Mouse (Mus musculus): Measurements from ENCODE around the gene Epha2. TPM values are rescaled to one million over a fixed set of nuclear protein-coding genes. Genes with fewer than 3 reads are reported as not detected.

The Epha2 gene
- polyA plus RNA-seq, 1 experiment: 129 TPM

DNA sequence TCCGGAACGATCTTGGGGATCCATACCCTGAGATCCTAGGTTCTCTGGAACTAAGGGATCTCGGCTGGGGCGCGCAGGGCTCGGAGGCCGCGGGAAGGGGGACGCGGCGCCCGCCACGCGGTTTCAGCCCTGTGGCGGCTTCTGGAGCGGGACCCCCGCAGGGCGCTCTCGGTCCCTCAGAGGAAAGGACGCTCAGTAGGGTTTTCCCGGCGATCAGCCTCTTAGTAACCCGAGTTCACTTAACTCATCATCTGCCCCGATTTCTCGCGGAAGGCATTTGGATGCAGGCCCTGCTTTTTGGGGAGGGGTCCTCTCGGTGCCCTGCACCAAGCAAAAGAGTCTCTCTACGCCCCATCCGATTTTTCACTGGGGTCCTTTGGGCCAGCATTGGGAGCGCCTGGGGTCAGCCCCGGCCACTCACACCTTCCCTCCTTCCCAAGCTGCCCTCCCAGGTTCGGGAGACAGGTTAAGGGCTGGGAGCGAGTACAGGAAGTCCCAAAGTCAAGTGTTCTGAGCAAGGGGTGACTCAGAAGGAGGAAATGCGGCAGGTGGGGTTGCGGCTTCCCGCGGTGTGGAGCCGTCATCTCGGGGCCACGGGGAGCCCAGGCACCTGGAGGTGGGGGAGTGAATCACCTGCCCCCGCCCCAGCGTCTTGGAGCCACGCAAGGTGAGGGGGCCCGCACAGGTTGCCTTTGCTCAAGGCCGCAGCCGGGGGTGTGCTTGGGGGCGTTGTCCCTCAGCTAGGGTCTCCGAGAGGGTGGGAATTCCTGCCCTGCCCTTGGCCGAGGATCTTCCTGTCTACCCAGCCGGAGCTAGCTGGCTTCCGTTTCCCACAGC is 769 bp downstream of the Epha2 start:
- no peak for TF ChIP-seq MAX (IDR thresholded peaks at IDR 0.05)
- peak; percentile 44 for TF ChIP-seq MYOD1 (IDR thresholded peaks at IDR 0.05; ENCODE audit: control insufficient read depth, insufficient read length, low read depth)
- H3K79me2 ChIP-seq (ENCODE audit: control insufficient read depth, insufficient read depth): peaks cover 75% of the 10 kb centered on the region
- no peaks in the 10 kb centered on the region for H3K27me3 ChIP-seq (ENCODE audit: control insufficient read depth, insufficient read depth, insufficient read length)
- peak overlapping the region; percentile 94 for H3K4me3 ChIP-seq (ENCODE audit: insufficient read depth, poor library complexity, severe bottlenecking)
- peaks cover 41% of the 10 kb centered on the region for H3K36me3 ChIP-seq (ENCODE audit: control insufficient read depth, insufficient read depth)
- peaks cover 56% of the 10 kb centered on the region for H3K79me3 ChIP-seq (ENCODE audit: low read depth)
- peak overlapping the region; percentile 100 for H3ac ChIP-seq (ENCODE audit: control insufficient read depth, insufficient read length, low read depth)

DNA sequence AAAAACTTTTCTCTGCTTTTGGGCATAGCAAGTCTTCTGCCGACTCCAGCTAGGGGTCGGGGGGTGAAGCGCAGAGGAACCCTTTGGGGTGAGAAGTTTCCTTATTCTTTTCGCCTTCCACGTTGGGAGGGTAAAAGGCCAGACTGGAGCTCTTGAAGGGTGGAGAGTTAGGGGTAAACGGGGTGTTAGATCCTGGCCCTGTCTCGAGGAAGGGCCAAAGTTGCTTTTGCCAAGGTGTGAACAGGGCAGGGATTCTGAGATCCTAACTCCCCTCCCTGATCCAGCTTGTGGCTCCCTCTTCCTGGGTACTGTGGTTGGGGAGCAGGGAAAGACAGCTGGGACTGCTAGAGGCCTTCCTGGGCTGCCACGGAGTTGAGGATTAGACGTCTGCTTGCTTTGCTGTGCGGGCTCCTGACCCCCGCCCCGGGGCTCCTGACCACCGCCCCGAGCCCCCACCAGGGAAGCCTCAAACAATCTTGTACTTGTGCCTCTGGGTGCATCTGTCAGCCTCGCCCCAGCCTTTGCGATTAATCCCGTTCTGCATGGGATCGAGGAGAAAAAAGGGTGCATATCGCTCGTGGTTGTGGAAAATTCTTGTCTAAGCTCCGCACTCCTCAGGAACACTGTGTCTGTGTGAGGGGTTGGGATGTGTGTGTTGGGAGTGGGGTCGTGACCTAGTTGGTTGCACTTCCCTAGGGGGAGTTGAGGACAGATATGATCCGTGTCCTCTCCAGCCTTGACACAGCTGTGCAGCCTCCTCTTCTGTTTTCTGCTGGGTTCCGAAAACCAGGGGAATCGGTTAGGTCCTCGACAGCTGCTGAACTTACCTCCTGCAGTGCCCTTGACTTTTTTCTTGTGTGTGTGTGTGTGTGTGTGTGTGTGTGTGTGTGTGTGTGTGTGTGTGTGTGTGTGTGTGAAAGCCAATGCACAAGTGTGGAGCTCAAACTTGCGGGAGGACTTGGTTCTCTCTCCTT is 1.7 kb downstream of the Epha2 start:
- Histone ChIP-seq H3K79me3 (ENCODE audit: low read depth) (peaks cover 64% of the 10 kb centered on the region), H3ac (ENCODE audit: control insufficient read depth, insufficient read length, low read depth) (peak overlapping the region; percentile 100), H3K4me3 (ENCODE audit: insufficient read depth, poor library complexity, severe bottlenecking) (peak overlapping the region; percentile 94), H3K27me3 (ENCODE audit: control insufficient read depth, insufficient read depth, insufficient read length) (no peaks in the 10 kb centered on the region), H3K36me3 (ENCODE audit: control insufficient read depth, insufficient read depth) (peaks cover 50% of the 10 kb centered on the region), H3K79me2 (ENCODE audit: control insufficient read depth, insufficient read depth) (peaks cover 84% of the 10 kb centered on the region)
- TF ChIP-seq MAX (IDR thresholded peaks at IDR 0.05) (no peak), CEBPB (IDR thresholded peaks at IDR 0.05; ENCODE audit: low read depth) (no peak), FOSL1 (IDR thresholded peaks at IDR 0.05; ENCODE audit: insufficient read depth, low read length, poor library complexity, severe bottlenecking) (no peak), MYOG (IDR thresholded peaks at IDR 0.05; ENCODE audit: control insufficient read depth, extremely low read depth, insufficient read length) (no peak), CTCF (IDR thresholded peaks at IDR 0.05; ENCODE audit: control insufficient read depth, insufficient read depth, insufficient read length) (no peak)

DNA sequence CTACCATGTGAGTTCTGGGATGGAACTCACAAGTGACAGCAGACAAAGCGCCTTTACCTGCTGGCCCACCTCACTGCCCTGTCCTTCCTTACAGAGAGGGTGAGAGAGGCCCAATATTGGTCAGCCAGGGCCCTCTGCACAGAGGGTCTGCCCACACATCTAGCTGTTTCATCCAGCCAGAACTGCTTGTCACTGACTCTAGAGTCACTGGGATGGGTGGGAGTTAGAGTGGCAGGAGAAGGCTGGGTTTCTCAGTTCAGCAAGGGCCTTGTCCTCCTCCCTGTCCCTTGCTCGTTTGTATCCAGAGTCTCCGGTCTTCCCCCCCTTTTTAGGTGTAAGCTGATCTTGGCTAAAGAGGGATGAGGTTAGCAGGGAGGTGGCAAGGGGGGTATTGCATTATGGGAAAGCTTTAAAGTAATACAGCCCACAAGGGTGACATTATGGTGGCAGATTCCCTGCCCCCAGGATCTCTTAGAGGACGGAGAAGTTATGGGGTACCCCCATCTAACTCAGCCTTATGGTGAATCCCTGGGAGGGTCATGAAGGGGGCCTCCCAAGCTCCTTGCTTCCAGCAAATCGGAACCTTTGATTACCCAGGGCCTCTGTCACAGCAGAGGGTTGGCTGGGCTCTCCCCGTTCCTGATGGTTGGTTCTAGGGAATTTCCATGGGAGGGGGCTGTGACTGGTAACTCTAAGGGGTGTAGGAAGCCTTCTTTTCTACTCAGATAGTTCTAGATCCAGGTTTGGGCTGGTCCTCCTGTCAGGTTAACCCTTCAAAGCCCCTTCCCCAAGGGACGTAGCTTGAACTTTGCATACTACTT is 2.6 kb downstream of the Epha2 start:
- peak overlapping the region; percentile 100 for H3ac ChIP-seq (ENCODE audit: control insufficient read depth, insufficient read length, low read depth)
- H3K27me3 ChIP-seq (ENCODE audit: control insufficient read depth, insufficient read depth, insufficient read length): no peaks in the 10 kb centered on the region
- peaks cover 59% of the 10 kb centered on the region for H3K36me3 ChIP-seq (ENCODE audit: control insufficient read depth, insufficient read depth)
- peaks cover 93% of the 10 kb centered on the region for H3K79me2 ChIP-seq (ENCODE audit: control insufficient read depth, insufficient read depth)
- peak overlapping the region; percentile 94 for H3K4me3 ChIP-seq (ENCODE audit: insufficient read depth, poor library complexity, severe bottlenecking)
- H3K79me3 ChIP-seq (ENCODE audit: low read depth): peaks cover 73% of the 10 kb centered on the region
- TF ChIP-seq MAX (IDR thresholded peaks at IDR 0.05) (no peak), MYOG (IDR thresholded peaks at IDR 0.05; ENCODE audit: control insufficient read depth, extremely low read depth, insufficient read length) (no peak), CEBPB (IDR thresholded peaks at IDR 0.05; ENCODE audit: low read depth) (no peak), MYOD1 (IDR thresholded peaks at IDR 0.05; ENCODE audit: control insufficient read depth, insufficient read length, low read depth) (no peak), CTCF (IDR thresholded peaks at IDR 0.05; ENCODE audit: control insufficient read depth, insufficient read depth, insufficient read length) (no peak), FOSL1 (IDR thresholded peaks at IDR 0.05; ENCODE audit: insufficient read depth, low read length, poor library complexity, severe bottlenecking) (no peak), USF1 (IDR thresholded peaks at IDR 0.05; ENCODE audit: low read depth) (no peak)

GRCm38 (mm10) chr4:141304223-141304611 is 3.2 kb downstream of the Epha2 start:
- no peaks in the 10 kb centered on the region for H3K27me3 ChIP-seq (ENCODE audit: control insufficient read depth, insufficient read depth, insufficient read length)
- H3K4me3 ChIP-seq (ENCODE audit: insufficient read depth, poor library complexity, severe bottlenecking): peak overlapping the region; percentile 94
- H3K79me3 ChIP-seq (ENCODE audit: low read depth): peaks cover 78% of the 10 kb centered on the region
- H3K36me3 ChIP-seq (ENCODE audit: control insufficient read depth, insufficient read depth): peaks cover 65% of the 10 kb centered on the region
- H3ac ChIP-seq (ENCODE audit: control insufficient read depth, insufficient read length, low read depth): peak overlapping the region; percentile 53
- no peak for TF ChIP-seq MYOD1 (IDR thresholded peaks at IDR 0.05; ENCODE audit: control insufficient read depth, insufficient read length, low read depth)
- no peak for TF ChIP-seq MAX (IDR thresholded peaks at IDR 0.05)
- no peak for TF ChIP-seq CEBPB (IDR thresholded peaks at IDR 0.05; ENCODE audit: low read depth)
- TF ChIP-seq MYOG (IDR thresholded peaks at IDR 0.05; ENCODE audit: control insufficient read depth, extremely low read depth, insufficient read length): no peak
- TF ChIP-seq USF1 (IDR thresholded peaks at IDR 0.05; ENCODE audit: low read depth): no peak
- TF ChIP-seq CTCF (IDR thresholded peaks at IDR 0.05; ENCODE audit: control insufficient read depth, insufficient read depth, insufficient read length): no peak
- no peak for TF ChIP-seq FOSL1 (IDR thresholded peaks at IDR 0.05; ENCODE audit: insufficient read depth, low read length, poor library complexity, severe bottlenecking)
- H3K79me2 ChIP-seq (ENCODE audit: control insufficient read depth, insufficient read depth): peaks cover 97% of the 10 kb centered on the region

GRCm38 (mm10) chr4:141306057-141306456 is 5.0 kb downstream of the Epha2 start:
- TF ChIP-seq MAX (IDR thresholded peaks at IDR 0.05) (no peak), MYOG (IDR thresholded peaks at IDR 0.05; ENCODE audit: control insufficient read depth, extremely low read depth, insufficient read length) (no peak), USF1 (IDR thresholded peaks at IDR 0.05; ENCODE audit: low read depth) (no peak), CTCF (IDR thresholded peaks at IDR 0.05; ENCODE audit: control insufficient read depth, insufficient read depth, insufficient read length) (no peak), MYOD1 (IDR thresholded peaks at IDR 0.05; ENCODE audit: control insufficient read depth, insufficient read length, low read depth) (no peak), CEBPB (IDR thresholded peaks at IDR 0.05; ENCODE audit: low read depth) (no peak), FOSL1 (IDR thresholded peaks at IDR 0.05; ENCODE audit: insufficient read depth, low read length, poor library complexity, severe bottlenecking) (no peak)
- Histone ChIP-seq H3ac (ENCODE audit: control insufficient read depth, insufficient read length, low read depth) (peak overlapping the region; percentile 19), H3K36me3 (ENCODE audit: control insufficient read depth, insufficient read depth) (peaks cover 80% of the 10 kb centered on the region), H3K79me3 (ENCODE audit: low read depth) (peaks cover 86% of the 10 kb centered on the region), H3K4me3 (ENCODE audit: insufficient read depth, poor library complexity, severe bottlenecking) (no peak overlapping the region), H3K27me3 (ENCODE audit: control insufficient read depth, insufficient read depth, insufficient read length) (no peaks in the 10 kb centered on the region), H3K79me2 (ENCODE audit: control insufficient read depth, insufficient read depth) (peaks cover 100% of the 10 kb centered on the region)

All from C2C12 (cell line).